Mouse (Mus musculus) ES-Bruce4 (cell line): ENCODE results near the gene H60b.

Experiments
- EP300 ChIP-seq: IDR thresholded peaks from 2 replicates; pipeline ENCODE4 v1.6.1; 2011; ENCODE audit warnings: low read depth, low read length; ENCODE audit not compliant: insufficient read depth
- POLR2A ChIP-seq: IDR thresholded peaks from one replicate; pipeline ENCODE4 v1.8.1; 2011; ENCODE audit warnings: low read length; ENCODE audit not compliant: insufficient read depth

DNA sequence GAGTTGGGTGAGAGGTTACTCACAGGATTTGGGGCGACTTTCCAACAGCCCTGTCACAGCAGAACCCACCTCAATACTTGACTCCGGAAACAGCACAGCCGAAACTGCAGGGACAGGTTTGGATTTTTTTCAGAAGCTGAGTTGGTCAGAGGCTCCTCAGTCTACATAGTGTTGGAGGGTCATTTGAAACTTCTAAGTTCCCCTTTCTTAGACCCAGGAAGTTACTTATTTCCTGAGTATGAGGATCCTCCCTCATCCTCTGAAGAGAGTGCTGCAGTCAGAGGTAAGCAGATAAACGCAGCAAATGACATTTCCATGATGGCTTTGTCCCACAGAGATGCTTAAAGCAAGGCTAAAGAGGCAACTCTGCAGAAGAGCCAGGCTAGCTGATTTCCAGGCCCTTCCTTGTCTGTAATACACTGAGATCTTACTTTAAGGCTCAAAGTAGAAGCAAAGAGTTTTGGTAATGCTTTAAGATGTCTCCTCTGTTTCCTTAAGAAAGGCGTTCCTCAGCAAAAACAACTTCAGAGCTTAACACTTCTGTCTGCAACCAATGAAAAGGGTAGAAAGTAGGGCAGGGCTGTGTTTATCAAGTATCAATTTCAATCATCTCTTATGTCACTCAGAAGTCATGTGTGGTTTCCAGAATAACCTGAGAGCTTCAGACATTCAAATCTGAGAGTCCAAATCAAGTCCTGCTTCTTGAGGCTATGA, 144.1 kb downstream of the H60b start:
- TF ChIP-seq POLR2A (no peak), EP300 (no peak)
